Mouse (Mus musculus) kidney, adult 2 months (tissue): ENCODE measurements at regions not wholly inside any gene's neighbourhood (a gene's known extent, or its start where the extent isn't known, plus 50 kb on each side); places are given as distances from the start of the nearest gene placed in this dataset.

Experiments used
- CTCF ChIP-seq: fragments of 200-500 bp; conservative IDR thresholded peaks from 2 replicates; pipeline ENCODE4 v1.5.1; 2011; ENCODE audit warnings: low read depth, mild to moderate bottlenecking, control low read depth, low read length, moderate library complexity, mixed read lengths; ENCODE audit not compliant: insufficient read depth, insufficient read length
- POLR2A ChIP-seq: fragments of 200-500 bp; IDR thresholded peaks from one replicate; pipeline ENCODE4 v1.6.1; 2011; ENCODE audit warnings: low read depth, low read length, control low read depth

DNA sequence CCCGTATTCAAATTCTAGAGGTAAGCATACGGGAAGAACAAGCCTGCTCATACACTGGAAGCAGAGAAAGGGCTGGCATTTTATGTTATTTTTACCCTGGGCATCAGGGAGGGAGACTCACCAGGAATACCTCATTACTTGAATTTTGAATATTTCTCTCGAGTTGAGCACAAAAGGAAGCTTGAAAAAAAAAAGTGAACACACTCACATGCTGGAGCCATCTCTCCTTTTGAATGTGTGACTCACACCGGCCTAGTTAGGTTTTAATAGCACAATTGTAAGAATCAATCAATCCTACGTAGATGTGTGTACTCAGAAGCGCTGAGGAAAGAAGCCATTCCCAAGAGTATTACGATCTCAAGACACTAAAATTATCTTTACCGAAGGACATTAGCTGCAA lies 172.2 kb upstream of the Grik3 start:
- TF ChIP-seq CTCF (no peak), POLR2A (no peak)
